Mouse (Mus musculus) erythroblast, embryonic 14.5 days (primary cell): ENCODE data around the gene Tti1. TPM values are rescaled to one million over a fixed set of nuclear protein-coding genes. Genes with fewer than 3 reads are reported as not detected.
A peak's percentile ranks its signal among the peaks of the same experiment; 100 is the strongest.

Source experiments
- H3K27me3 ChIP-seq: 2 replicates; pipeline ENCODE4 v1.6.1; 2012; ENCODE audit warnings: inconsistent platforms; ENCODE audit not compliant: control insufficient read depth
- H3K36me3 ChIP-seq: 2 replicates; pipeline ENCODE4 v1.6.1; 2012; ENCODE audit warnings: mild to moderate bottlenecking, inconsistent platforms; ENCODE audit not compliant: control insufficient read depth
- H3K4me1 ChIP-seq: 2 replicates; pipeline ENCODE4 v1.6.1; 2012; ENCODE audit warnings: inconsistent platforms; ENCODE audit not compliant: control insufficient read depth
- H3K4me3 ChIP-seq: replicated peaks from 2 replicates; pipeline ENCODE3; 2012; ENCODE audit warnings: moderate library complexity, mild to moderate bottlenecking, inconsistent platforms
- H3K9me3 ChIP-seq: 2 replicates; pipeline ENCODE4 v1.6.1; 2012; ENCODE audit warnings: low read length, inconsistent platforms, mixed read lengths; ENCODE audit not compliant: control insufficient read depth
- GATA1 ChIP-seq: IDR thresholded peaks from 2 replicates; pipeline ENCODE4 v1.6.1; 2012; ENCODE audit warnings: low read length, inconsistent platforms, mixed read lengths
- TAL1 ChIP-seq: IDR thresholded peaks from 3 replicates; pipeline ENCODE4 v1.6.1; 2012; ENCODE audit warnings: low read length, inconsistent platforms, mixed read lengths
- polyA plus RNA-seq: library from polyadenylated mRNA; stranded (reverse); fragments of >175 nt; gene quantifications from 2 replicates; pipeline ENCODE4 v1.2.3, GENCODE M21; 2012

The Tti1 gene
- 0.45 and 1.1 TPM in 2 replicates for polyA plus RNA-seq

DNA sequence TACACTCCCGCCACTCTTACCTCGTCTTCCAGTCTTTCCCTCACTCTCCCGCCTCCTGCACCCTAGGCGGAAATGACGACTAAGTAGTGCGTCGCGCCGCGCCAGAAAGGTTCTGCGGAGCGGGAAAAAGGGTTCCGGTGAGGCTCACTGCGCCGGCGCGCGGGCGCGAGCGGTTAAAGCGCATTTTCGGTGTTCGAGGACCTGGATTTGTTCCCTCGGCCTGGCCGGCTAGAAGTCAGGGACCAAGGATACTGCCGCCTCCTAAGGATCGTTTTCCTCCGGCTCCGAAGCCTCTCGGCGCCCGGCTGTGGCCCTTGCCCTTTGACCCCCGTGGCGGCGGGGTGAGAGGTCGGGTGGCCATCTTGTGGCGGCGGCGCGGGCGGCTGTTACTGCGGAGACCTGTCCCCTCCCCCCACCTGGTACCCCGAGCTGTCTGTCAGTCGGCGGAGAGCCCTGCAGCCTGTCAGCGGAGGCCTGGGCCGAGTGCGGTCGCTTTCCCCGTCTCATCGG, at the start of gene Tti1, which contains the start of gene Rprd1b:
Tti1 (minus strand) TSS at position 80 of the 510 bp plus-strand sequence.
Rprd1b (plus strand) TSS at position 144 of the 510 bp plus-strand sequence.
- H3K27me3 ChIP-seq = no peaks in the 10 kb centered on the region
- H3K36me3 ChIP-seq = peaks cover 45% of the 10 kb centered on the region
- peak within 1 kb of the TSS; percentile 73 for H3K4me3 ChIP-seq
- peaks cover 63% of the 10 kb centered on the region for H3K4me1 ChIP-seq
- TF ChIP-seq GATA1 (no peak), TAL1 (no peak)
- H3K9me3 ChIP-seq = no peaks in the 10 kb centered on the region

GRCm38 (mm10) chr2:158077981-158078380, 49.7 kb upstream of the Tti1 start:
- H3K4me1 ChIP-seq = no peaks in the 10 kb centered on the region; the same call in 1 of the 2 replicates
- TF ChIP-seq GATA1 (no peak), TAL1 (no peak)
- H3K36me3 ChIP-seq = peaks cover 58% of the 10 kb centered on the region
- H3K27me3 ChIP-seq = no peaks in the 10 kb centered on the region
- no peaks in the 10 kb centered on the region for H3K9me3 ChIP-seq
- no peak overlapping the region for H3K4me3 ChIP-seq

GRCm38 (mm10) chr2:158076690-158077089, 48.5 kb upstream of the Tti1 start:
- Histone ChIP-seq H3K36me3 (peaks cover 71% of the 10 kb centered on the region), H3K9me3 (no peaks in the 10 kb centered on the region), H3K4me3 (no peak overlapping the region), H3K4me1 (no peaks in the 10 kb centered on the region; the same call in 1 of the 2 replicates), H3K27me3 (no peaks in the 10 kb centered on the region)
- no peak for TF ChIP-seq TAL1
- no peak for TF ChIP-seq GATA1

GRCm38 (mm10) chr2:158074835-158075234, 46.6 kb upstream of the Tti1 start:
- Histone ChIP-seq H3K36me3 (peaks cover 88% of the 10 kb centered on the region), H3K4me1 (no peaks in the 10 kb centered on the region; the same call in 1 of the 2 replicates), H3K9me3 (no peaks in the 10 kb centered on the region), H3K27me3 (no peaks in the 10 kb centered on the region), H3K4me3 (no peak overlapping the region)
- TF ChIP-seq TAL1 (no peak), GATA1 (no peak)

- TF ChIP-seq TAL1 (no peak), GATA1 (no peak)
- Histone ChIP-seq H3K27me3 (no peaks in the 10 kb centered on the region), H3K36me3 (peaks cover 97% of the 10 kb centered on the region), H3K4me3 (no peak overlapping the region), H3K9me3 (no peaks in the 10 kb centered on the region), H3K4me1 (no peaks in the 10 kb centered on the region)
Measured at GRCm38 (mm10) chr2:158071633-158071995, 43.4 kb upstream of the Tti1 start.

DNA sequence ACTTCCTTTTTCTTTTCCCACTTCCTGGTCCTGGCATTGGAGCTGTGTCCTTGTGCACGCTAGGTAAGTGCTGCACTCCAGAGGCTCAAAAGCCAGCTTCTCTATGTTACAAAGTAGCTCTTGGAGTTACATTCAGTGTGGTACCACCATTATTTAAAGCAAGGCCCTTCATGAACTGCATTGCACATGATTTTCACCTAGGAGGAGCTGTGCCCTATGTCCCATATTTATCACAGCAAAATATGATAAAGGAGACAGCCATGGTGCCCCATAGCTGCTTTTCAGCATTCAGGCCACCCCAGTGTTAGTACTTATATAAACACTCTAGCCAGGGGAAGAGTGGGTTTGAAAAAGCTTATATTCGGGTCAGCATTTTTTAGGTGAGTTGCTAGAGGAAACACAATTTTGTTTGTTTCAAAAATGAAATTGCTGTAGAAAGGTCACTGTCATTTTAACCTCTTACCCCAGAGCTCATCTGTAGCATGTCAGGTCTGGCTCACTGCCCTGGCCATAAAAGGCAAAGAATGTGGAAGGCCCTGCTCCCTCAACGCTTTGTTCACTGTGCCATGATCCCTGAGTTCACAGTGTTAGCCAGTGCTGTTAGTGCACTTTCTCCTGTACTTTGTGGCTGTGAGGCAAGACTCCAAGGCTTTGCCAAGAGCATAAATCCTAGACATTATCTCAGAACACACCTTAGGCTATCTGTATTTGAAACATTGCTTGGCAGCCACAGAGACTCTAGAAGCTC, 42.8 kb upstream of the Tti1 start:
- Histone ChIP-seq H3K4me3 (no peak overlapping the region), H3K27me3 (no peaks in the 10 kb centered on the region), H3K36me3 (peaks cover 97% of the 10 kb centered on the region), H3K4me1 (no peaks in the 10 kb centered on the region), H3K9me3 (no peaks in the 10 kb centered on the region)
- TF ChIP-seq GATA1 (no peak), TAL1 (no peak)

DNA sequence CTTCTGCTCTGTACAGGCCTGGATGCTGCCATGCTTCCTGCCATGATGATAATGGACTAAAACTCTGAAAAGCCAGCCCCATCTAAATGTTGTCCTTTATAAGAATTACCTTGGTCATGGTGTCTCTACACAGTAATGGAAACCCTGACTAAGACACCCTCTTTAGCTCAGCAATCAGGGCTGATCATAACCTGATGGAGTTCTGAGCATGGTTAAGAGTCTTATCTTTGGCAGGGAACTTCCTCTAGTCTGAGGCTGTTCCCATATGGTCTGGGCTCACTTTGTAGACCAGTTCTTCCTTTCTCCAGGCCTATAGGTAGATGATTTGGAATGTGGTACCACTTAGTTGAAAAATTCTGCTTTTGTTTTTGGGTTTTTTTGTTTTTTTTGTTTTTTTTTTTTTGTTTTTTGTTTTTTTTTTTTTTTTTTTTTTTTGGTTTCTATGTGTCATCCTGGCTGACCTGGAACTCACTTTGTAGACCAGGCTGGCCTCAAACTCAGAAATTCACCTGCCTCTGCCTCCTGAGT, 40.3 kb upstream of the Tti1 start:
- H3K9me3 ChIP-seq = no peaks in the 10 kb centered on the region
- H3K36me3 ChIP-seq = peaks cover 96% of the 10 kb centered on the region
- TF ChIP-seq GATA1 (no peak), TAL1 (no peak)
- no peak overlapping the region for H3K4me3 ChIP-seq
- no peaks in the 10 kb centered on the region; the same call in 1 of the 2 replicates for H3K4me1 ChIP-seq
- H3K27me3 ChIP-seq = no peaks in the 10 kb centered on the region

- Histone ChIP-seq H3K4me1 (no peaks in the 10 kb centered on the region; the same call in 1 of the 2 replicates), H3K27me3 (no peaks in the 10 kb centered on the region), H3K9me3 (no peaks in the 10 kb centered on the region), H3K4me3 (no peak overlapping the region), H3K36me3 (peaks cover 95% of the 10 kb centered on the region)
- no peak for TF ChIP-seq TAL1
- no peak for TF ChIP-seq GATA1
Measured at GRCm38 (mm10) chr2:158067260-158067824, 39.1 kb upstream of the Tti1 start.

GRCm38 (mm10) chr2:158066456-158066855, 38.2 kb upstream of the Tti1 start:
- Histone ChIP-seq H3K36me3 (peaks cover 95% of the 10 kb centered on the region), H3K9me3 (no peaks in the 10 kb centered on the region)
- TF ChIP-seq TAL1 (no peak), GATA1 (no peak)

More at GRCm38 (mm10) chr2:158066456-158066855, 38.2 kb upstream of the Tti1 start:
- H3K4me1 ChIP-seq = no peaks in the 10 kb centered on the region; the same call in 1 of the 2 replicates
- no peak overlapping the region for H3K4me3 ChIP-seq
- H3K27me3 ChIP-seq = no peaks in the 10 kb centered on the region
